Mouse (Mus musculus): ENCODE results near the gene Olfr1340. TPM values are rescaled to one million over a fixed set of nuclear protein-coding genes. Genes with fewer than 3 reads are reported as not detected.

The Olfr1340 gene
- total RNA-seq (2014; rRNA removed) = not detected in 2 replicates
- not detected in 2 replicates for polyA plus RNA-seq (2012; rRNA removed)

GRCm38 (mm10) chr4:118719838-118720237 is at the start of gene Olfr1340:
TSS of gene Olfr1340 (plus strand) at chr4:118720138.
- Histone ChIP-seq H3K27ac (replicated peaks; ENCODE audit: insufficient read depth, low read depth, low read length) (no peak within 1 kb of the TSS), H3K4me1 (ENCODE audit: control insufficient read depth, insufficient read depth, low read length) (no peaks in the 10 kb centered on the region), H3K4me3 (ENCODE audit: insufficient read depth, low read depth, low read length) (no peak within 1 kb of the TSS), H3K9ac (ENCODE audit: low read depth, low read length) (no peak within 1 kb of the TSS), H3K79me2 (ENCODE audit: control insufficient read depth, insufficient read depth, low read length) (no peaks in the 10 kb centered on the region), H3K27me3 (ENCODE audit: control insufficient read depth, insufficient read depth, low read length) (no peaks in the 10 kb centered on the region), H3K36me3 (ENCODE audit: control insufficient read depth, insufficient read depth, low read length) (no peaks in the 10 kb centered on the region)
- no peak for DNase-seq (ENCODE audit: extremely low read depth, low read depth, low spot score)
- TF ChIP-seq CTCF (IDR thresholded peaks at IDR 0.05; ENCODE audit: low read depth, low read length) (no peak), POLR2A (IDR thresholded peaks at IDR 0.05; ENCODE audit: extremely low read depth, insufficient read depth, low read length) (no peak)

- H3K36me3 ChIP-seq (ENCODE audit: control insufficient read depth, insufficient read depth, low read length) = no peaks in the 10 kb centered on the region
- no peak for TF ChIP-seq POLR2A (IDR thresholded peaks at IDR 0.05; ENCODE audit: extremely low read depth, insufficient read depth, low read length)
- no peaks in the 10 kb centered on the region for H3K4me1 ChIP-seq (ENCODE audit: control insufficient read depth, insufficient read depth, low read length)
- no peak overlapping the region for H3K4me3 ChIP-seq (ENCODE audit: insufficient read depth, low read depth, low read length)
- WGBS = 8% methylated on average over 2 of the region's 2 CpGs
- no peak for DNase-seq (ENCODE audit: extremely low read depth, low read depth, low spot score)
- H3K27ac ChIP-seq (replicated peaks; ENCODE audit: insufficient read depth, low read depth, low read length) = no peak overlapping the region
- no peaks in the 10 kb centered on the region for H3K79me2 ChIP-seq (ENCODE audit: control insufficient read depth, insufficient read depth, low read length)
- no peak overlapping the region for H3K9ac ChIP-seq (ENCODE audit: low read depth, low read length)
- no peaks in the 10 kb centered on the region; the same call in 1 of the 2 replicates for H3K27me3 ChIP-seq (ENCODE audit: control insufficient read depth, insufficient read depth, low read length)
Observed at GRCm38 (mm10) chr4:118687086-118687485, 32.9 kb upstream of the Olfr1340 start.

- TF ChIP-seq CTCF (IDR thresholded peaks at IDR 0.05; ENCODE audit: low read depth, low read length) (no peak), POLR2A (IDR thresholded peaks at IDR 0.05; ENCODE audit: extremely low read depth, insufficient read depth, low read length) (no peak)
- Histone ChIP-seq H3K27ac (replicated peaks; ENCODE audit: insufficient read depth, low read depth, low read length) (no peak within 1 kb of the TSS), H3K27me3 (ENCODE audit: control insufficient read depth, insufficient read depth, low read length) (no peaks in the 10 kb centered on the region; the same call in none of the 2 replicates), H3K4me1 (ENCODE audit: control insufficient read depth, insufficient read depth, low read length) (no peaks in the 10 kb centered on the region), H3K4me3 (ENCODE audit: insufficient read depth, low read depth, low read length) (no peak within 1 kb of the TSS), H3K9ac (ENCODE audit: low read depth, low read length) (no peak within 1 kb of the TSS), H3K79me2 (ENCODE audit: control insufficient read depth, insufficient read depth, low read length) (no peaks in the 10 kb centered on the region), H3K36me3 (ENCODE audit: control insufficient read depth, insufficient read depth, low read length) (no peaks in the 10 kb centered on the region)
- DNase-seq (ENCODE audit: extremely low read depth, low read depth, low spot score) = no peak
- 52% methylated on average over 12 of the region's 12 CpGs for WGBS
Observed at GRCm38 (mm10) chr4:118692412-118692973, 27.4 kb upstream of the Olfr1340 start, which contains the start of gene Olfr1342. TSS of gene Olfr1342 (minus strand) at chr4:118692756.

GRCm38 (mm10) chr4:118693812-118694211 is 26.1 kb upstream of the Olfr1340 start:
- no peak overlapping the region for H3K4me3 ChIP-seq (ENCODE audit: insufficient read depth, low read depth, low read length)
- DNase-seq (ENCODE audit: extremely low read depth, low read depth, low spot score) = no peak
- H3K4me1 ChIP-seq (ENCODE audit: control insufficient read depth, insufficient read depth, low read length) = no peaks in the 10 kb centered on the region
- no peaks in the 10 kb centered on the region for H3K79me2 ChIP-seq (ENCODE audit: control insufficient read depth, insufficient read depth, low read length)
- no peaks in the 10 kb centered on the region; the same call in none of the 2 replicates for H3K27me3 ChIP-seq (ENCODE audit: control insufficient read depth, insufficient read depth, low read length)
- no peaks in the 10 kb centered on the region for H3K36me3 ChIP-seq (ENCODE audit: control insufficient read depth, insufficient read depth, low read length)
- no peak overlapping the region for H3K27ac ChIP-seq (replicated peaks; ENCODE audit: insufficient read depth, low read depth, low read length)
- TF ChIP-seq CTCF (IDR thresholded peaks at IDR 0.05; ENCODE audit: low read depth, low read length) = no peak
- no peak for TF ChIP-seq POLR2A (IDR thresholded peaks at IDR 0.05; ENCODE audit: extremely low read depth, insufficient read depth, low read length)
- no peak overlapping the region for H3K9ac ChIP-seq (ENCODE audit: low read depth, low read length)
- WGBS = 59% methylated on average over 2 of the region's 2 CpGs

GRCm38 (mm10) chr4:118703223-118703622 is 16.7 kb upstream of the Olfr1340 start, which contains the start of gene Olfr1341:
TSS of gene Olfr1341 (plus strand) at chr4:118703523.
- no peak for DNase-seq (ENCODE audit: extremely low read depth, low read depth, low spot score)
- WGBS = 74% methylated on average over 3 of the region's 3 CpGs
- TF ChIP-seq CTCF (IDR thresholded peaks at IDR 0.05; ENCODE audit: low read depth, low read length) (no peak), POLR2A (IDR thresholded peaks at IDR 0.05; ENCODE audit: extremely low read depth, insufficient read depth, low read length) (no peak)
- H3K27me3 ChIP-seq (ENCODE audit: control insufficient read depth, insufficient read depth, low read length) = no peaks in the 10 kb centered on the region
- no peak within 1 kb of the TSS for H3K4me3 ChIP-seq (ENCODE audit: insufficient read depth, low read depth, low read length)
- no peaks in the 10 kb centered on the region for H3K36me3 ChIP-seq (ENCODE audit: control insufficient read depth, insufficient read depth, low read length)
- H3K9ac ChIP-seq (ENCODE audit: low read depth, low read length) = no peak within 1 kb of the TSS
- no peaks in the 10 kb centered on the region for H3K4me1 ChIP-seq (ENCODE audit: control insufficient read depth, insufficient read depth, low read length)
- no peaks in the 10 kb centered on the region for H3K79me2 ChIP-seq (ENCODE audit: control insufficient read depth, insufficient read depth, low read length)
- H3K27ac ChIP-seq (replicated peaks; ENCODE audit: insufficient read depth, low read depth, low read length) = no peak within 1 kb of the TSS

GRCm38 (mm10) chr4:118708086-118708485 is 11.9 kb upstream of the Olfr1340 start:
- no peak overlapping the region for H3K27ac ChIP-seq (replicated peaks; ENCODE audit: insufficient read depth, low read depth, low read length)

More at GRCm38 (mm10) chr4:118708086-118708485, 11.9 kb upstream of the Olfr1340 start:
- no peaks in the 10 kb centered on the region; the same call in 1 of the 2 replicates for H3K27me3 ChIP-seq (ENCODE audit: control insufficient read depth, insufficient read depth, low read length)
- H3K36me3 ChIP-seq (ENCODE audit: control insufficient read depth, insufficient read depth, low read length) = no peaks in the 10 kb centered on the region
- no peak for DNase-seq (ENCODE audit: extremely low read depth, low read depth, low spot score)
- no peak overlapping the region for H3K9ac ChIP-seq (ENCODE audit: low read depth, low read length)
- no peak for TF ChIP-seq POLR2A (IDR thresholded peaks at IDR 0.05; ENCODE audit: extremely low read depth, insufficient read depth, low read length)
- no peaks in the 10 kb centered on the region for H3K4me1 ChIP-seq (ENCODE audit: control insufficient read depth, insufficient read depth, low read length)
- no peak overlapping the region for H3K4me3 ChIP-seq (ENCODE audit: insufficient read depth, low read depth, low read length)
- WGBS = 76% methylated on average over 5 of the region's 5 CpGs
- H3K79me2 ChIP-seq (ENCODE audit: control insufficient read depth, insufficient read depth, low read length) = no peaks in the 10 kb centered on the region

Measured in liver, adult 2 months (tissue).